ENCODE assay signal across 9 mouse cellular contexts in the genomic region with DNA sequence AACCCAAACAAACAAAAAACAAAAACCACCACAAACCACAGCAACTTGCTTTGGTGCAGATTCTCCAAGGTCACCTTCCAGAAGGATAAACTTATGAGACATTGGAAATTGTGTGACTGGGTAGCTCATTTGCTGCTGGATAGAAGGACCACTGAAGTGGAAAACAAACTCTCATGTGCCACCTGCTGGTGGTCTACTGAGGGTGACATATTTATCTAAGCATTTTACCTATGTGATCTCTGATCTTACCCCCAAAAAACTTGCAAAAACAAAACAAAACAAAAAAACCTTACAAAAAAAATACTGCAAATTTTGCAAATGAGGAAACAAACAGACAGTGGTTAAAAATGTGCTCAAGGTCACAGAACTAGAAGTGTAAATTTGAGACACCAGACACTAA.
DNase-seq lines count a peak whose midpoint lies in the region; ATAC-seq and TF ChIP-seq lines count a peak whose summit lies in the region.
"Had no signal": no experiment of that assay in that cellular context is flagged by ENCODE, and none has a peak within 500 bp of the region (broad histone marks: within the 10 kb centered on the region; RNA-seq: fewer than 3 reads in every experiment).

No protein-coding gene starts in this region.

- dilution Hi-C loops in CH12.LX (cut with MboI; ENCODE audit: extremely low pct_ligation_motif_present, extremely low pct_unique_long_range_greater_than_20kb, low sequenced_read_pairs): no loop called here

- no peaks in the 10 kb centered on the region for H3K4me1 ChIP-seq in intestine, postnatal 0 days (replicated peaks; ENCODE audit: control insufficient read depth, insufficient read depth, low read length)
- H3K4me1 ChIP-seq in intestine, embryonic 16.5 days (ENCODE audit: control insufficient read depth, insufficient read depth, low read length): no peaks in the 10 kb centered on the region
- no peaks in the 10 kb centered on the region for H3K4me1 ChIP-seq in CH12.LX (ENCODE audit: control insufficient read depth in 1 of 2, insufficient read depth in 2 of 2)

- no peak for ATAC-seq in intestine, postnatal 0 days
- ATAC-seq in intestine, embryonic 16.5 days: no peak
- ATAC-seq in CD4-positive, CD25-positive, alpha-beta regulatory T cell, adult 4 months: no peak

- H3K4me3 ChIP-seq in intestine, postnatal 0 days (ENCODE audit: low read depth, low read length): no peak overlapping the region
- H3K4me3 ChIP-seq in intestine, embryonic 16.5 days (ENCODE audit: low read length): no peak overlapping the region
- H3K4me3 ChIP-seq in CH12.LX (replicated peaks in 1 of 3; ENCODE audit: low read depth in 2 of 3, low read length in 2 of 3, poor library complexity in 1 of 3): no peak overlapping the region

- H3K9me3 ChIP-seq in intestine, postnatal 0 days (ENCODE audit: control insufficient read depth): no peaks in the 10 kb centered on the region
- H3K9me3 ChIP-seq in intestine, embryonic 16.5 days (ENCODE audit: control insufficient read depth, low read length): no peaks in the 10 kb centered on the region
- no peaks in the 10 kb centered on the region for H3K9me3 ChIP-seq in CH12.LX (replicated peaks; ENCODE audit: low read length)

- H3K36me3 ChIP-seq in intestine, postnatal 0 days (ENCODE audit: control insufficient read depth, insufficient read depth): no peaks in the 10 kb centered on the region
- no peaks in the 10 kb centered on the region for H3K36me3 ChIP-seq in intestine, embryonic 16.5 days (ENCODE audit: control insufficient read depth, insufficient read depth, low read length)
- no peaks in the 10 kb centered on the region for H3K36me3 ChIP-seq in CH12.LX (replicated peaks in 1 of 2; ENCODE audit: control insufficient read depth in 1 of 2, insufficient read depth in 1 of 2, low read length in 1 of 2)

- no peak overlapping the region for H3K9ac ChIP-seq in intestine, postnatal 0 days (ENCODE audit: low read depth, low read length)
- H3K9ac ChIP-seq in intestine, embryonic 16.5 days (ENCODE audit: low read depth, low read length): no peak overlapping the region
- H3K9ac ChIP-seq in CH12.LX (ENCODE audit: insufficient read depth, low read depth): no peak overlapping the region

- in situ Hi-C loops in CH12.LX (cut with MboI; ENCODE audit: low pct_ligation_motif_present, low pct_unique_long_range_greater_than_20kb, low sequenced_read_pairs): no loop called here

- H3K27me3 ChIP-seq in intestine, postnatal 0 days (replicated peaks; ENCODE audit: control insufficient read depth, insufficient read depth, low read length): no peaks in the 10 kb centered on the region
- H3K27me3 ChIP-seq in intestine, embryonic 16.5 days (replicated peaks; ENCODE audit: control insufficient read depth, insufficient read depth, low read length): no peaks in the 10 kb centered on the region
- no peaks in the 10 kb centered on the region for H3K27me3 ChIP-seq in CH12.LX (replicated peaks)

- TF ChIP-seq RAD21 in CH12.LX (IDR thresholded peaks at IDR 0.05; ENCODE audit: low read depth, low read length): no peak; the same call in 1 of the 2 replicates

- H3K4me2 ChIP-seq in intestine, postnatal 0 days (replicated peaks; ENCODE audit: low read depth): no peak overlapping the region
- no peak overlapping the region for H3K4me2 ChIP-seq in intestine, embryonic 16.5 days (ENCODE audit: low read depth, low read length)
- H3K4me2 ChIP-seq in CH12.LX (ENCODE audit: insufficient read depth, low read depth, poor library complexity, severe bottlenecking): no peak overlapping the region

- no peak overlapping the region for H3K27ac ChIP-seq in intestine, postnatal 0 days (ENCODE audit: low read depth, low read length)
- H3K27ac ChIP-seq in intestine, embryonic 16.5 days (ENCODE audit: low read length): no peak overlapping the region
- H3K27ac ChIP-seq in CH12.LX (ENCODE audit: insufficient read depth, low read depth): no peak overlapping the region
- H3K27ac ChIP-seq: macrophage had no signal

- DNase-seq in 3T3-L1 (ENCODE audit: low read depth, low spot score) (peak; percentile 2), CH12.LX (ENCODE audit: extremely low read depth) (peak; percentile 21)
- peak; percentile 6 for DNase-seq in embryo, embryonic 9.5 days (ENCODE audit: extremely low spot score)
- no peak for DNase-seq in testis, postnatal 10 days (ENCODE audit: low spot score)
- DNase-seq in gastrocnemius, postnatal 4 days (ENCODE audit: low spot score in 2 of 2): no peak

- no peak for TF ChIP-seq EP300 in CH12.LX (IDR thresholded peaks at IDR 0.05; ENCODE audit: low read length)

- TF ChIP-seq CTCF in intestine, postnatal 0 days (IDR thresholded peaks at IDR 0.05; ENCODE audit: low read depth): 0 out of 2 replicates have a peak, but pooled peaks have one; percentile 22
- peak in 1 of 2 experiments; percentile 35; a peak in 2 of 4 replicates for TF ChIP-seq CTCF in CH12.LX (conservative IDR thresholded peaks at IDR 0.05 in 1 of 2, IDR thresholded peaks at IDR 0.05 in 1 of 2; ENCODE audit: low read depth in 2 of 2, low read length in 2 of 2)

- H3K79me2 ChIP-seq in CH12.LX (replicated peaks; ENCODE audit: control insufficient read depth, extremely low read depth, insufficient read depth, poor library complexity, severe bottlenecking): no peaks in the 10 kb centered on the region

- no peak for TF ChIP-seq POLR2A in CH12.LX (IDR thresholded peaks at IDR 0.05; ENCODE audit: low read depth, low read length)

TF ChIP-seq in CH12.LX, 34 proteins besides CTCF, POLR2A, EP300 and RAD21:
- no peak for TF ChIP-seq NELFE (IDR thresholded peaks at IDR 0.05; ENCODE audit: low read depth, low read length)
- peak; percentile 25; the same call in 1 of the 2 replicates for TF ChIP-seq SMC3 (IDR thresholded peaks at IDR 0.05; ENCODE audit: low read depth, low read length)
- TF ChIP-seq MYC (IDR thresholded peaks at IDR 0.05; ENCODE audit: low read depth, low read length): no peak

Comparison
In these comparisons a context has a peak if more than half of its experiments do, and no peak if none do; other contexts are left out.
1. DNase-seq: peak in 3T3-L1 (single experiment), CH12.LX (single experiment) and embryo, embryonic 9.5 days (single experiment); none in testis, postnatal 10 days (single experiment) and gastrocnemius, postnatal 4 days (0 of 2).